Mouse (Mus musculus) stomach, postnatal 0 days (tissue): Measurements from ENCODE around the gene Gm17349. TPM values are rescaled to one million over a fixed set of nuclear protein-coding genes. Genes with fewer than 3 reads are reported as not detected.

ENCODE experiments used
- ATAC-seq: fragments of 200-750 bp; cut with Nextera tagmentation; 2 replicates; pipeline ENCODE4 v1.8.0; 2017; ENCODE audit not compliant: low FRiP score, low TSS enrichment
- DNase-seq: peaks from one replicate; pipeline ENCODE4 v3.0.0-alpha.2; 2016; ENCODE audit warnings: low spot score
- H3K27ac ChIP-seq: fragments of 300-500 bp; sonication (generic); replicated peaks from 2 replicates; pipeline ENCODE4 v1.5.1; 2014; ENCODE audit warnings: mild to moderate bottlenecking, control low read depth
- H3K27me3 ChIP-seq: fragments of 300-500 bp; sonication (generic); 2 replicates; pipeline ENCODE4 v1.6.1; 2014; ENCODE audit warnings: low read length; ENCODE audit not compliant: control insufficient read depth, insufficient read depth
- H3K36me3 ChIP-seq: fragments of 300-500 bp; sonication (generic); 2 replicates; pipeline ENCODE4 v1.6.1; 2014; ENCODE audit warnings: low read length, mixed read lengths; ENCODE audit not compliant: control insufficient read depth, insufficient read depth
- H3K4me1 ChIP-seq: fragments of 300-500 bp; sonication (generic); replicated peaks from 2 replicates; pipeline ENCODE4 v1.6.1; 2014; ENCODE audit warnings: antibody characterized with exemption; ENCODE audit not compliant: control insufficient read depth, insufficient read depth
- H3K4me2 ChIP-seq: fragments of 300-500 bp; sonication (generic); replicated peaks from 2 replicates; pipeline ENCODE4 v1.6.1; 2014; ENCODE audit warnings: low read depth, mild to moderate bottlenecking, control low read depth, moderate library complexity
- H3K4me3 ChIP-seq: fragments of 300-500 bp; sonication (generic); 2 replicates; pipeline ENCODE4 v1.5.1; 2014; ENCODE audit warnings: low read depth, low read length, control low read depth
- H3K9ac ChIP-seq: fragments of 300-500 bp; sonication (generic); 2 replicates; pipeline ENCODE4 v1.6.1; 2014; ENCODE audit warnings: mild to moderate bottlenecking, low read length, control low read depth, mixed read lengths
- H3K9me3 ChIP-seq: fragments of 300-500 bp; sonication (generic); 2 replicates; pipeline ENCODE4 v1.6.1; 2016; ENCODE audit warnings: low read length; ENCODE audit not compliant: control insufficient read depth
- CTCF ChIP-seq: IDR thresholded peaks from 2 replicates; pipeline ENCODE4 v1.5.1; 2016; ENCODE audit warnings: antibody characterized with exemption, low read depth, mild to moderate bottlenecking, moderate library complexity
- EP300 ChIP-seq: optimal IDR thresholded peaks from 2 replicates; pipeline ENCODE3; 2016; ENCODE audit warnings: antibody characterized with exemption
- WGBS: fragments of 180-500 bp; shearing (Covaris S2); extraction: QIAGEN DNeasy Blood & Tissue Kit; methylation state at CpG from one replicate; pipeline ENCODE4 v1.1.7; 2014; 5-methylcytosine and 5-hydroxymethylcytosine counted together
- polyA plus RNA-seq: library from polyadenylated mRNA; unstranded; fragments of >200 nt; fragmentation: Nextera tagmentation; extraction: Ambion mirVana; gene quantifications from 2 replicates; pipeline ENCODE4 v1.2.1, GENCODE M21; 2015

Gene Gm17349
- polyA plus RNA-seq, 1 experiment from 2014 or later, result 2.5 TPM

GRCm38 (mm10) chr15:99715982-99716746, 10.9 kb upstream of the Gm17349 start:
- H3K36me3 ChIP-seq, result peaks cover 13% of the 10 kb centered on the region
- H3K4me3 ChIP-seq, result no peak overlapping the region
- ATAC-seq (peak; percentile 14; the same call in 1 of the 2 replicates), DNase-seq (no peak)
- H3K4me2 ChIP-seq, result no peak overlapping the region
- H3K9ac ChIP-seq, result no peak overlapping the region
- H3K27me3 ChIP-seq, result no peaks in the 10 kb centered on the region
- H3K27ac ChIP-seq, result no peak overlapping the region
- H3K9me3 ChIP-seq, result no peaks in the 10 kb centered on the region
- H3K4me1 ChIP-seq, result no peaks in the 10 kb centered on the region
- 59% methylated on average over 11 of the region's 11 CpGs for WGBS
- no peak for TF ChIP-seq CTCF
- TF ChIP-seq EP300, result no peak

GRCm38 (mm10) chr15:99715361-99715865, 10.1 kb upstream of the Gm17349 start:
- WGBS, result 78% methylated on average over 13 of the region's 13 CpGs
- DNase-seq (no peak), ATAC-seq (peak; percentile 66)
- Histone ChIP-seq H3K36me3 (peaks cover 19% of the 10 kb centered on the region), H3K4me2 (no peak overlapping the region), H3K27ac (no peak overlapping the region), H3K4me1 (no peaks in the 10 kb centered on the region), H3K27me3 (no peaks in the 10 kb centered on the region), H3K9ac (no peak overlapping the region), H3K9me3 (no peaks in the 10 kb centered on the region), H3K4me3 (no peak overlapping the region)
- TF ChIP-seq CTCF (no peak), EP300 (no peak)

GRCm38 (mm10) chr15:99714858-99715257, 9.6 kb upstream of the Gm17349 start:
- peak; percentile 30 for ATAC-seq

GRCm38 (mm10) chr15:99714206-99714605, 8.9 kb upstream of the Gm17349 start:
- peaks cover 26% of the 10 kb centered on the region for H3K36me3 ChIP-seq
- no peaks in the 10 kb centered on the region for H3K4me1 ChIP-seq
- H3K9me3 ChIP-seq, result no peaks in the 10 kb centered on the region
- no peaks in the 10 kb centered on the region for H3K27me3 ChIP-seq
- no peak overlapping the region for H3K27ac ChIP-seq
- TF ChIP-seq EP300 (no peak), CTCF (no peak)
- DNase-seq, result no peak
- ATAC-seq, result no peak
- WGBS, result 70% methylated on average over 4 of the region's 4 CpGs
- H3K4me3 ChIP-seq, result no peak overlapping the region
- no peak overlapping the region for H3K4me2 ChIP-seq
- H3K9ac ChIP-seq, result no peak overlapping the region

More at GRCm38 (mm10) chr15:99714858-99715257, 9.6 kb upstream of the Gm17349 start:
- no peak overlapping the region for H3K9ac ChIP-seq
- H3K27me3 ChIP-seq, result no peaks in the 10 kb centered on the region
- no peak overlapping the region for H3K4me2 ChIP-seq
- no peak overlapping the region for H3K27ac ChIP-seq
- WGBS, result 39% methylated on average over 7 of the region's 7 CpGs
- no peaks in the 10 kb centered on the region for H3K4me1 ChIP-seq
- H3K36me3 ChIP-seq, result peaks cover 21% of the 10 kb centered on the region
- H3K9me3 ChIP-seq, result no peaks in the 10 kb centered on the region
- TF ChIP-seq CTCF (peak; percentile 95), EP300 (no peak)
- DNase-seq, result peak; percentile 66
- no peak overlapping the region for H3K4me3 ChIP-seq

GRCm38 (mm10) chr15:99713569-99713968, 8.3 kb upstream of the Gm17349 start:
- H3K4me1 ChIP-seq, result no peaks in the 10 kb centered on the region
- H3K27me3 ChIP-seq, result no peaks in the 10 kb centered on the region
- no peak overlapping the region for H3K9ac ChIP-seq
- H3K4me3 ChIP-seq, result no peak overlapping the region
- TF ChIP-seq CTCF (no peak), EP300 (no peak)
- H3K27ac ChIP-seq, result no peak overlapping the region
- no peaks in the 10 kb centered on the region for H3K9me3 ChIP-seq
- peaks cover 29% of the 10 kb centered on the region for H3K36me3 ChIP-seq
- no peak for DNase-seq
- 79% methylated on average over 3 of the region's 3 CpGs for WGBS
- no peak overlapping the region for H3K4me2 ChIP-seq
- ATAC-seq, result no peak
